Mouse (Mus musculus) liver, postnatal 0 days (tissue): ENCODE data around the gene Nolc1.

Experiments
- CTCF ChIP-seq: sonication (generic); IDR thresholded peaks from 2 replicates; pipeline ENCODE4 v1.5.1; 2016; ENCODE audit warnings: antibody characterized with exemption, low read depth
- EP300 ChIP-seq: IDR thresholded peaks from 2 replicates; pipeline ENCODE4 v1.6.1; 2016; ENCODE audit warnings: antibody characterized with exemption, low read depth, mild to moderate bottlenecking

DNA sequence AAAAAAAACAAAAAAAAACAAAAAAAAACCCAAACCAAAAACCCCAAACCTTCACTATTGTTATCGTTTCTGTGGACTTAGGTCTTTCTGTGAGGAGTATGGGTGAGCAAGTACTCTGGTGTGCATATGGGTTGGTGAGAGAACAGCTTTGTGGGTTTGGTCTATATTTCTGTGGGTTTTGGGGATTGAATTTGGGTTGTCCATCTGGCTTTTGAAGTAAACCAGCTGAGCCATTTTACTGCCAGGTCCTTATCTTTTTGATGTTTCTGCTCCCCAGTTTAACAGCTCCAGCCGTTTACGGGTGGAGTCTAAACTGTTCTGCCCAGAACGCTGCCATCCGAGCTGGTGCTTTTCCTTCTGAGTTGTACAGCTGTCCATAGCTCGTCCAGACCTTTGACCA is 14.8 kb upstream of the Nolc1 start:
- TF ChIP-seq CTCF (no peak), EP300 (peak; percentile 78; the same call in 1 of the 2 replicates)
